Mouse (Mus musculus) erythroblast, adult 5-6 weeks (primary cell): ENCODE measurements around the gene Unc50. TPM values are rescaled to one million over a fixed set of nuclear protein-coding genes. Genes with fewer than 3 reads are reported as not detected.

Source experiments
- ATAC-seq: replicated peaks from 2 replicates; pipeline ENCODE4 v1.8.0; 2016; ENCODE audit warnings: moderate number of reproducible peaks, mild to moderate bottlenecking, moderate TSS enrichment, inconsistent platforms; ENCODE audit not compliant: poor library complexity, low FRiP score, severe bottlenecking
- total RNA-seq, 2 experiments: library from RNA; stranded (forward) in 1 of 2; stranded (reverse) in 1 of 2; fragments of 150-400 nt in 1 of 2; fragments of 200-764, 138-1000 nt in 1 of 2; gene quantifications; 2 replicates each; pipeline versions ENCODE4 v1.2.3 to v1.2.4; 2015 to 2017; ENCODE audit warnings: low replicate concordance in 2 of 2

Gene Unc50
- total RNA-seq, 2 experiments from 2014 or later, result 23.2 to 44.0 TPM

- ATAC-seq, result no peak
Measured at GRCm38 (mm10) chr1:37442848-37443835, 13.2 kb downstream of the Unc50 start.

DNA sequence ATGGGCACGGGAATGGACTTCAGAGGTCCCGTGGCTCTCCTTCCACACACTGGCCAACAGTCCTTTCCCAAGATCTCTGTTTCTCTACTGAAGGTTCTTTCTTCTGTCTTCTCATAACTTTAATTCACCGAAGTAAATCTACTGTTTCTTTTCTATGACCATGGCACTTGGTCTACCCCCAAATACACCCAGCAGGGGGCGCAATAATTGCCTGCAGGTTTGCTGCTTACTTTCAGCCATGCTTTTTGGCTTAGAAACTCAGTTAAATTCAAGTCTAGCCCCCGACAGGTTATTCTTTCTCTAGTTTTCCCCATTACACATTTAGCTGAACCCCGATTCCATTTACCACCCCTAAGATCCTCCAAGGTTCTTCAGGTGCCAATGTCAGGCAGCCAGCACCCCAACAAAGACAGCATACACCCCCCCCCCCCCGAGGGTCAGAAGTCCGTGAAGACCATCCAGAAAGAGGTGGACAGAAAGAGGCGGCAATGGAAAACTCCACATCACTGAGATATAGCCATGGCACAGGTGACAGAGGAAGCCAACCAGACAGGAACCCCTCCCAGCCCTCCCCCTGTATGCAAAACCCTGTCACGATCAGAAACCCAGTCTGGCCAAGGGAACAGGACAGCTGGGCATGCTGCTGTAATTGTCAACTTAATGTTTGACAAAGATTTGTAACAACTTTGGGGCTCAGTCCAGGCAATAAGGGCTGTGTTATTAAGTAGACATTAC is 18.6 kb downstream of the Unc50 start:
- no peak for ATAC-seq

DNA sequence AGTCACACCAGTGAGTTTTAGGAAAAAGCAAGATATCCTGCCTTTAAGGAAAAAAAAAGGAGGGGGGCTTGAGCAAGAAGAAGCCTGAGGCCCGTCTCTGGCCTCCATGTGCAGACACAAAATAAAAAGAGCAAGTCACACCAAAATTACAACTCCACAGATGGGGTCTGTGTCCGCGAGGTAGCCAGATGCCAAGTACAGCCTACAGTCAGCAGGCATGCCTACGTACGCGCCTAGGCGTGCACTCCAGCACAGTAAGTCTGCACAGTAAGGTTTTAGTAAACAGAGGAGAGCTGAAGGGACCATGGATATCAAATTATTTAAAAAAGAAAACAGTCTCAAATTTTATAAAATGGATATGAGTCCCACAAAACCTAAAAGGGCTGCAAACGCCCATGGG is 21.3 kb downstream of the Unc50 start:
- ATAC-seq, result no peak

DNA sequence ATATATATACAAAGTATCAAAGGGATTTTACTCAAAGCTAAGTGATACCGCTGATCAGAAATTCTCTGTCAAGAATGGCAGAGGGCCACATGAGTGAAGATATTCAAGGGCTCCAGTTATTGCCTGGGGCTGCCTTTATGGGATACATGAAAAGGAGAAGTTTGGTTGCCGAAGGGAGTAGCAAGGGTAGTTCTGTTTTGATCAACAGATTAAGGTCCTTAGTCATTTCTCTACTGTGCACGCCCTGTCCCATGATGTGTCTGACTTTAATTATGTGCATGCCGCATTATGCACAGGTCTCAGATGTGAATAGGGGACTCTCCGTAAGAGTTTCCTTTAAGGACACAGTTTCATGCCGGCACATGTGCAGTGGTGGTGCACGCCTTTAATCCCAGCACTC is 27.6 kb downstream of the Unc50 start:
- ATAC-seq, result no peak

DNA sequence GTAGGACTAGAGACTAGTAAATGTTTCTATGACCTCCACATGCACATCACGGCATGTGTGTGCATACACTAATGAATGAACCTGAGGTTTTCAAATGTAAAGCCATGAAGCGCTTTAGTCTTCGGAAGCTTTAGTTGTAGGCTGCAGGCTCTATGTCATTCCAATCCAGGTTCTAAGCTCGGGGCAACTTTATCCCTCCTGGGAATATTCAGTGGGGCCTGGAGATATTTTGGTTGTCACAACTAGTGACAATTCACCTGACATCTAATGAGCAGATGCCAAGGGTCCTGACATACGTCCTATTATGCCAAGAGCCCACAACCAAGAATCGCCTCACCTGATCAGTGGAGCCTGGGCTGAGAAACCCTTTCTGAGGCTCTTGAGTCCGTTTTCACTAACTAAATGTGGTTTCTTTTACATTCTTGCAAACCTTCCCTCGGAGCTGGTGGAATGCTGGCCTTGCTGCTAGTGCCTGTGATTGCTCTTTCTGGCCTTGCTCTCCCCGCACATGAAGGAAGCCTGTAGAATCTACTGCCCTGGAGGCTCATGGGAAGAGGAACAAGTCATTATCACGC is 35.0 kb downstream of the Unc50 start:
- ATAC-seq, result no peak

GRCm38 (mm10) chr1:37466322-37466995 is 36.5 kb downstream of the Unc50 start:
- ATAC-seq, result no peak

GRCm38 (mm10) chr1:37467806-37468205 is 37.9 kb downstream of the Unc50 start:
- ATAC-seq, result no peak

DNA sequence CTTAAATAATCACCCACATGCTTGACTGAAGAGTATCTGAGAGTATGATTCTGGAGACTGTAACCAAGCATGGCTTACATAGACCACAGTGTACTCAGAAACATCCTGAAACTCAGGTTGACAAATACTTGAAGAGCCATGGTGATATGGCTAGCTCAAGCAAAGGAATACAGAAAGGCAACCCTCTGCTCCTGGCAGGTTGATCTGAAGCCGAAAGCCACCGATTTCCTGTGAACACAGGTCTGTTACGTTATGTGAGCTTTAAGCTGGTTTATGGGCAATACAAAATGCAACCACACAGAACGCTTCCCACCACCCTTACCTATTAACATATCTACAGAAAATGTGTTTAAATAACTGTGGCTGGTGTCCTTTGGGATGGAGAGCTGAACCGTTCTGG is 39.1 kb downstream of the Unc50 start:
- no peak for ATAC-seq

DNA sequence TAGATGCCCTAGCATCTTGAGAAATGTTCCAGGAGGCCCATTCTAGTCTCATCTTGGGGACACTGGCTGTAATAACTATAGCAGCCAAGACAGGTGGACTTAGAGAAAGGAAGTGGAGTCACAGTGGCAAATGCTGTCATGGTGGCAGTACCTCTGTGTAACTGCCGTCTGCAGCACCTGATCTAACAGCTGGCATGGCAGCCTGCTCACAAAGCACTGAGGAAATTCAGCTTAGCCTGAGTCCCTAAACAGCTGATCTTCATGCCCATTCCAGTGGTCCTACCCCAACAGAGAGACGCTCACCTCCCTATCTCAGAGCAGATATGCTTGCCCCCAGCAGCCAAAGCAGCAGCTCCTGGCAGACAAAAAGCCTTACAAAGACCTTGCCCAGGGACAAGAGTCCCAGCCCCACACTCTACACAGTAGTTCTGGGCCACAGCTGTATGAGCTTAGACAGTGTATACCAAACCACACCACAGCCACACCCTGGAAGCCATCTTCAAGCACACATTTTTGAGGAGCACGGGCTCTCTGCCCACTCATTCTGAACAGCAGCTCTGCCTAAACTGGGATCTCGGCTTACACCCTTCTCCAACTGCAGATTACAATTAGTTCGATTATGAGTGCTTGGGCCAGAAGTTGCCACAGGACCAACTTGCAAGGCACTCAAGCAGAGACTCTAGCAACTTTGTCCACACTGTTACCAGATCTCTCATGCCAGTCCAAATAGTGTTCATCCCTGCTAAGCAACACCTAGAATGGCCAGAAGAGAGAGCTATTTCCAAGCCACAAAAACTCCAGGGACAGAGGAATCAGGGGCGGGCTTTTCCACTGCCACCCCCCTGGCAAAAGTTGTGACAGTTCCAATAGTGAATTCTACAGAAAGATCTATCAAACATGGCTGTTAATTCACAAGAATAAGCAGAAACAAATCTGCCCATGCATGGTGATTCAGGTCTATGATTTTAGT is 41.5 kb downstream of the Unc50 start:
- no peak for ATAC-seq

DNA sequence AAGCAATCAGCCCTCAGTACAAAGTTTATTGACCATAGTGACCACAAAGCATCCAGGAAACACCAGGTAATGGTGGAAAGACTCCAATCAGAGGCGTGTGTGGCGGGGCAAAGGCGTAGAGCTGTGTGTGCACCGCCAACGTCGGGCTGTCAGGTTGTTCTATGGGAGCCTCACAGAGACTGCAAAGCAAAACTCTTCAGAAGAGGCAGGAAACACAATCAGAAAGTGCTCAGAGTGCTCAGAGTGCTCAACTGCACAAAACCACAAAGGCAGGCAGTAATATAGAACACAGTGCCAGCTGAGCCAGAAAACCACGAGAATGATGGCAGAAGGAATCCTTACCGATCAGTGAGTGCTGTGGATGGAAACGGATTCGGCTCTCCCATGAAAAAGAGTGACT is 43.3 kb downstream of the Unc50 start:
- no peak for ATAC-seq

GRCm38 (mm10) chr1:37474046-37474445 is 44.1 kb downstream of the Unc50 start:
- ATAC-seq, result no peak

GRCm38 (mm10) chr1:37474634-37475190 is 44.8 kb downstream of the Unc50 start:
- ATAC-seq, result no peak

- no peak for ATAC-seq
Measured at GRCm38 (mm10) chr1:37475312-37475711, 45.4 kb downstream of the Unc50 start.

- no peak for ATAC-seq
Measured at GRCm38 (mm10) chr1:37477250-37477649, 47.3 kb downstream of the Unc50 start.

- no peak for ATAC-seq
Measured at GRCm38 (mm10) chr1:37477928-37478327, 48.0 kb downstream of the Unc50 start.

GRCm38 (mm10) chr1:37478416-37478815 is 48.5 kb downstream of the Unc50 start:
- 0 out of 2 replicates have a peak, but pooled peaks have one; percentile 53 for ATAC-seq

GRCm38 (mm10) chr1:37479074-37479473 is 49.1 kb downstream of the Unc50 start:
- peak; percentile 89 for ATAC-seq

DNA sequence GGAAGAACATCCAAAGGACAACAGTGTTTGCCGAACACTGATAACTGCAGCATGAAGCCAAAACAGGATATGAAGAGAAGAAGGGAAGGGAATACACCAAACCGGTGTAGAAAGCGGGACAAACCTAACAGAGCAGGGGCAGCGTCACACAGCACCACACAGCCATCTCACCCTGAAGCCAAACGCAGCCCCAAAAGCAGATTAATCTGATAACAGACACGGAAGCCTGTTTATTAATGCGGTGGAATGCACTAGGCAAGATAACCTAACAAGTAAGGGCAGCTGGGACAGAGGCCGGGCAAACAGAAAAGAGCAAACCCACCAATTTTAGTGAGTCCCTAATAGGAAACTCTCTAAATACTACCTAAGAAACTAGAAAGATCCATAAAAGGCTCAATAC is 49.8 kb downstream of the Unc50 start:
- ATAC-seq, result no peak

GRCm38 (mm10) chr1:37480731-37481130 is 50.8 kb downstream of the Unc50 start:
- no peak for ATAC-seq
